Mouse (Mus musculus): Measurements from ENCODE around the gene Klhl32. TPM values are rescaled to one million over a fixed set of nuclear protein-coding genes. Genes with fewer than 3 reads are reported as not detected.

The Klhl32 gene
- polyA plus RNA-seq, 1 experiment from 2014 or later = 2.9 TPM

GRCm38 (mm10) chr4:24801343-24801742, 49.6 kb downstream of the Klhl32 start:
- 57% methylated on average over 2 of the region's 2 CpGs for WGBS (ENCODE audit: insufficient replicate concordance)

GRCm38 (mm10) chr4:24800345-24800936, 50.5 kb downstream of the Klhl32 start:
- Histone ChIP-seq H3K4me1 (ENCODE audit: control insufficient read depth, insufficient read depth, low read length) (no peaks in the 10 kb centered on the region), H3K9ac (ENCODE audit: low read depth, low read length) (no peak overlapping the region), H3K36me3 (ENCODE audit: control insufficient read depth, insufficient read depth, low read length) (no peaks in the 10 kb centered on the region), H3K4me3 (ENCODE audit: low read depth, low read length) (no peak overlapping the region), H3K4me2 (no peak overlapping the region), H3K9me3 (replicated peaks; ENCODE audit: control insufficient read depth, low read length) (no peaks in the 10 kb centered on the region), H3K27me3 (ENCODE audit: control insufficient read depth, insufficient read depth, low read length) (no peaks in the 10 kb centered on the region), H3K27ac (ENCODE audit: low read depth, low read length) (no peak overlapping the region)
- WGBS (ENCODE audit: insufficient replicate concordance) = 82% methylated on average over 9 of the region's 9 CpGs
- ATAC-seq (replicated peaks; ENCODE audit: insufficient number of reproducible peaks, low FRiP score, low TSS enrichment) = no peak

More at GRCm38 (mm10) chr4:24801343-24801742, 49.6 kb downstream of the Klhl32 start:
- Histone ChIP-seq H3K36me3 (ENCODE audit: control insufficient read depth, insufficient read depth, low read length) (no peaks in the 10 kb centered on the region), H3K9ac (ENCODE audit: low read depth, low read length) (no peak overlapping the region), H3K27me3 (ENCODE audit: control insufficient read depth, insufficient read depth, low read length) (no peaks in the 10 kb centered on the region), H3K4me3 (ENCODE audit: low read depth, low read length) (no peak overlapping the region), H3K27ac (ENCODE audit: low read depth, low read length) (no peak overlapping the region), H3K9me3 (replicated peaks; ENCODE audit: control insufficient read depth, low read length) (no peaks in the 10 kb centered on the region), H3K4me1 (ENCODE audit: control insufficient read depth, insufficient read depth, low read length) (no peaks in the 10 kb centered on the region), H3K4me2 (no peak overlapping the region)
- ATAC-seq (replicated peaks; ENCODE audit: insufficient number of reproducible peaks, low FRiP score, low TSS enrichment) = no peak

GRCm38 (mm10) chr4:24799037-24799436, 51.9 kb downstream of the Klhl32 start:
- Histone ChIP-seq H3K9ac (ENCODE audit: low read depth, low read length) (no peak overlapping the region), H3K27ac (ENCODE audit: low read depth, low read length) (no peak overlapping the region), H3K4me3 (ENCODE audit: low read depth, low read length) (no peak overlapping the region), H3K9me3 (replicated peaks; ENCODE audit: control insufficient read depth, low read length) (no peaks in the 10 kb centered on the region), H3K27me3 (ENCODE audit: control insufficient read depth, insufficient read depth, low read length) (no peaks in the 10 kb centered on the region), H3K36me3 (ENCODE audit: control insufficient read depth, insufficient read depth, low read length) (no peaks in the 10 kb centered on the region), H3K4me1 (ENCODE audit: control insufficient read depth, insufficient read depth, low read length) (no peaks in the 10 kb centered on the region), H3K4me2 (no peak overlapping the region)
- no peak for ATAC-seq (replicated peaks; ENCODE audit: insufficient number of reproducible peaks, low FRiP score, low TSS enrichment)
- 80% methylated on average over 6 of the region's 6 CpGs for WGBS (ENCODE audit: insufficient replicate concordance)

- H3K27me3 ChIP-seq (ENCODE audit: control insufficient read depth, insufficient read depth, low read length) = no peaks in the 10 kb centered on the region
- no peaks in the 10 kb centered on the region for H3K9me3 ChIP-seq (replicated peaks; ENCODE audit: control insufficient read depth, low read length)
- no peak overlapping the region for H3K4me3 ChIP-seq (ENCODE audit: low read depth, low read length)
- H3K9ac ChIP-seq (ENCODE audit: low read depth, low read length) = no peak overlapping the region
- ATAC-seq (replicated peaks; ENCODE audit: insufficient number of reproducible peaks, low FRiP score, low TSS enrichment) = no peak
- no peak overlapping the region for H3K4me2 ChIP-seq
- H3K36me3 ChIP-seq (ENCODE audit: control insufficient read depth, insufficient read depth, low read length) = no peaks in the 10 kb centered on the region
- no peaks in the 10 kb centered on the region for H3K4me1 ChIP-seq (ENCODE audit: control insufficient read depth, insufficient read depth, low read length)
- H3K27ac ChIP-seq (ENCODE audit: low read depth, low read length) = no peak overlapping the region
- WGBS (ENCODE audit: insufficient replicate concordance) = 61% methylated on average over 3 of the region's 3 CpGs
Measured at GRCm38 (mm10) chr4:24797868-24798267, 53.1 kb downstream of the Klhl32 start.

- WGBS (ENCODE audit: insufficient replicate concordance) = 81% methylated on average over 5 of the region's 5 CpGs
- no peaks in the 10 kb centered on the region for H3K27me3 ChIP-seq (ENCODE audit: control insufficient read depth, insufficient read depth, low read length)
- no peak overlapping the region for H3K9ac ChIP-seq (ENCODE audit: low read depth, low read length)
- no peak overlapping the region for H3K4me2 ChIP-seq
- no peaks in the 10 kb centered on the region; the same call in 1 of the 2 replicates for H3K4me1 ChIP-seq (ENCODE audit: control insufficient read depth, insufficient read depth, low read length)
- no peak overlapping the region for H3K4me3 ChIP-seq (ENCODE audit: low read depth, low read length)
- H3K9me3 ChIP-seq (replicated peaks; ENCODE audit: control insufficient read depth, low read length) = no peaks in the 10 kb centered on the region
- no peaks in the 10 kb centered on the region for H3K36me3 ChIP-seq (ENCODE audit: control insufficient read depth, insufficient read depth, low read length)
- H3K27ac ChIP-seq (ENCODE audit: low read depth, low read length) = no peak overlapping the region
- ATAC-seq (replicated peaks; ENCODE audit: insufficient number of reproducible peaks, low FRiP score, low TSS enrichment) = no peak
Measured at GRCm38 (mm10) chr4:24797280-24797679, 53.6 kb downstream of the Klhl32 start.

GRCm38 (mm10) chr4:24796229-24796628, 54.7 kb downstream of the Klhl32 start:
- WGBS (ENCODE audit: insufficient replicate concordance) = 59% methylated on average over 1 of the region's 1 CpGs
- H3K4me3 ChIP-seq (ENCODE audit: low read depth, low read length) = no peak overlapping the region
- no peak for ATAC-seq (replicated peaks; ENCODE audit: insufficient number of reproducible peaks, low FRiP score, low TSS enrichment)
- no peaks in the 10 kb centered on the region for H3K9me3 ChIP-seq (replicated peaks; ENCODE audit: control insufficient read depth, low read length)
- H3K27ac ChIP-seq (ENCODE audit: low read depth, low read length) = no peak overlapping the region
- no peaks in the 10 kb centered on the region for H3K36me3 ChIP-seq (ENCODE audit: control insufficient read depth, insufficient read depth, low read length)
- H3K4me1 ChIP-seq (ENCODE audit: control insufficient read depth, insufficient read depth, low read length) = no peaks in the 10 kb centered on the region; the same call in 1 of the 2 replicates
- no peak overlapping the region for H3K9ac ChIP-seq (ENCODE audit: low read depth, low read length)
- no peak overlapping the region for H3K4me2 ChIP-seq
- H3K27me3 ChIP-seq (ENCODE audit: control insufficient read depth, insufficient read depth, low read length) = no peaks in the 10 kb centered on the region

GRCm38 (mm10) chr4:24795180-24795579, 55.7 kb downstream of the Klhl32 start:
- no peak overlapping the region for H3K4me3 ChIP-seq (ENCODE audit: low read depth, low read length)
- H3K4me2 ChIP-seq = no peak overlapping the region
- no peak overlapping the region for H3K27ac ChIP-seq (ENCODE audit: low read depth, low read length)
- no peaks in the 10 kb centered on the region for H3K36me3 ChIP-seq (ENCODE audit: control insufficient read depth, insufficient read depth, low read length)
- no peak for ATAC-seq (replicated peaks; ENCODE audit: insufficient number of reproducible peaks, low FRiP score, low TSS enrichment)
- H3K9ac ChIP-seq (ENCODE audit: low read depth, low read length) = no peak overlapping the region
- H3K27me3 ChIP-seq (ENCODE audit: control insufficient read depth, insufficient read depth, low read length) = no peaks in the 10 kb centered on the region
- WGBS (ENCODE audit: insufficient replicate concordance) = 84% methylated on average over 2 of the region's 2 CpGs
- no peaks in the 10 kb centered on the region for H3K9me3 ChIP-seq (replicated peaks; ENCODE audit: control insufficient read depth, low read length)
- H3K4me1 ChIP-seq (ENCODE audit: control insufficient read depth, insufficient read depth, low read length) = no peaks in the 10 kb centered on the region; the same call in 1 of the 2 replicates

- ATAC-seq (replicated peaks; ENCODE audit: insufficient number of reproducible peaks, low FRiP score, low TSS enrichment) = no peak
- no peak overlapping the region for H3K4me3 ChIP-seq (ENCODE audit: low read depth, low read length)
- H3K4me1 ChIP-seq (ENCODE audit: control insufficient read depth, insufficient read depth, low read length) = no peaks in the 10 kb centered on the region; the same call in 1 of the 2 replicates
- H3K36me3 ChIP-seq (ENCODE audit: control insufficient read depth, insufficient read depth, low read length) = no peaks in the 10 kb centered on the region
- H3K27ac ChIP-seq (ENCODE audit: low read depth, low read length) = no peak overlapping the region
- H3K9me3 ChIP-seq (replicated peaks; ENCODE audit: control insufficient read depth, low read length) = no peaks in the 10 kb centered on the region
- H3K4me2 ChIP-seq = no peak overlapping the region
- H3K9ac ChIP-seq (ENCODE audit: low read depth, low read length) = no peak overlapping the region
- no peaks in the 10 kb centered on the region for H3K27me3 ChIP-seq (ENCODE audit: control insufficient read depth, insufficient read depth, low read length)
- 54% methylated on average over 7 of the region's 7 CpGs for WGBS (ENCODE audit: insufficient replicate concordance)
Measured at GRCm38 (mm10) chr4:24793726-24794345, 57.1 kb downstream of the Klhl32 start.
